Mouse (Mus musculus) stomach, postnatal 0 days (tissue): ENCODE measurements around the gene Crebrf. TPM values are rescaled to one million over a fixed set of nuclear protein-coding genes. Genes with fewer than 3 reads are reported as not detected.

Experiments used
- ATAC-seq: fragments of 200-750 bp; cut with Nextera tagmentation; 2 replicates; pipeline ENCODE4 v1.8.0; 2017; ENCODE audit not compliant: low FRiP score, low TSS enrichment
- DNase-seq: peaks from one replicate; pipeline ENCODE4 v3.0.0-alpha.2; 2016; ENCODE audit warnings: low spot score
- H3K27ac ChIP-seq: fragments of 300-500 bp; sonication (generic); replicated peaks from 2 replicates; pipeline ENCODE4 v1.5.1; 2014; ENCODE audit warnings: mild to moderate bottlenecking, control low read depth
- H3K27me3 ChIP-seq: fragments of 300-500 bp; sonication (generic); 2 replicates; pipeline ENCODE4 v1.6.1; 2014; ENCODE audit warnings: low read length; ENCODE audit not compliant: control insufficient read depth, insufficient read depth
- H3K36me3 ChIP-seq: fragments of 300-500 bp; sonication (generic); 2 replicates; pipeline ENCODE4 v1.6.1; 2014; ENCODE audit warnings: low read length, mixed read lengths; ENCODE audit not compliant: control insufficient read depth, insufficient read depth
- H3K4me1 ChIP-seq: fragments of 300-500 bp; sonication (generic); replicated peaks from 2 replicates; pipeline ENCODE4 v1.6.1; 2014; ENCODE audit warnings: antibody characterized with exemption; ENCODE audit not compliant: control insufficient read depth, insufficient read depth
- H3K4me2 ChIP-seq: fragments of 300-500 bp; sonication (generic); replicated peaks from 2 replicates; pipeline ENCODE4 v1.6.1; 2014; ENCODE audit warnings: low read depth, mild to moderate bottlenecking, control low read depth, moderate library complexity
- H3K4me3 ChIP-seq: fragments of 300-500 bp; sonication (generic); 2 replicates; pipeline ENCODE4 v1.5.1; 2014; ENCODE audit warnings: low read depth, low read length, control low read depth
- H3K9ac ChIP-seq: fragments of 300-500 bp; sonication (generic); 2 replicates; pipeline ENCODE4 v1.6.1; 2014; ENCODE audit warnings: mild to moderate bottlenecking, low read length, control low read depth, mixed read lengths
- H3K9me3 ChIP-seq: fragments of 300-500 bp; sonication (generic); 2 replicates; pipeline ENCODE4 v1.6.1; 2016; ENCODE audit warnings: low read length; ENCODE audit not compliant: control insufficient read depth
- CTCF ChIP-seq: IDR thresholded peaks from 2 replicates; pipeline ENCODE4 v1.5.1; 2016; ENCODE audit warnings: antibody characterized with exemption, low read depth, mild to moderate bottlenecking, moderate library complexity
- EP300 ChIP-seq: optimal IDR thresholded peaks from 2 replicates; pipeline ENCODE3; 2016; ENCODE audit warnings: antibody characterized with exemption
- WGBS: fragments of 180-500 bp; shearing (Covaris S2); extraction: QIAGEN DNeasy Blood & Tissue Kit; methylation state at CpG from one replicate; pipeline ENCODE4 v1.1.7; 2014; 5-methylcytosine and 5-hydroxymethylcytosine counted together
- polyA plus RNA-seq: library from polyadenylated mRNA; unstranded; fragments of >200 nt; fragmentation: Nextera tagmentation; extraction: Ambion mirVana; gene quantifications from 2 replicates; pipeline ENCODE4 v1.2.1, GENCODE M21; 2015

Gene Crebrf
- polyA plus RNA-seq, 1 experiment from 2014 or later, result 9.3 TPM

- H3K4me3 ChIP-seq, result no peak overlapping the region
- H3K9me3 ChIP-seq, result no peaks in the 10 kb centered on the region
- TF ChIP-seq CTCF, result no peak
- TF ChIP-seq EP300, result no peak
- peak overlapping the region; percentile 24; the same call in 1 of the 2 replicates for H3K27ac ChIP-seq
- 62% methylated on average over 7 of the region's 7 CpGs for WGBS
- peak overlapping the region; percentile 29 for H3K4me2 ChIP-seq
- H3K9ac ChIP-seq, result peak overlapping the region; percentile 23; the same call in 1 of the 2 replicates
- no peaks in the 10 kb centered on the region; the same call in 1 of the 2 replicates for H3K36me3 ChIP-seq
- no peak for ATAC-seq
- no peak for DNase-seq
- H3K4me1 ChIP-seq, result 0 out of 2 replicates have a peak, but pooled peaks cover 2% of the 10 kb centered on the region
- H3K27me3 ChIP-seq, result no peaks in the 10 kb centered on the region
Measured at GRCm38 (mm10) chr17:26677711-26678637, 37.5 kb upstream of the Crebrf start.

GRCm38 (mm10) chr17:26681276-26681675 lies 34.2 kb upstream of the Crebrf start:
- Histone ChIP-seq H3K4me1 (0 out of 2 replicates have a peak, but pooled peaks cover 2% of the 10 kb centered on the region), H3K27me3 (no peaks in the 10 kb centered on the region), H3K4me3 (no peak overlapping the region), H3K9me3 (no peaks in the 10 kb centered on the region), H3K27ac (no peak overlapping the region), H3K9ac (no peak overlapping the region), H3K4me2 (no peak overlapping the region), H3K36me3 (peaks cover 2% of the 10 kb centered on the region; the same call in 1 of the 2 replicates)
- DNase-seq (no peak), ATAC-seq (no peak)
- WGBS, result 89% methylated on average over 6 of the region's 6 CpGs
- TF ChIP-seq EP300 (no peak), CTCF (peak; percentile 26; the same call in 1 of the 2 replicates)

GRCm38 (mm10) chr17:26686334-26687000 lies 29.0 kb upstream of the Crebrf start:
- 0 out of 2 replicates have a peak, but pooled peaks cover 2% of the 10 kb centered on the region for H3K36me3 ChIP-seq
- H3K9me3 ChIP-seq, result no peaks in the 10 kb centered on the region
- DNase-seq (no peak), ATAC-seq (no peak)
- H3K4me2 ChIP-seq, result no peak overlapping the region
- 83% methylated on average over 17 of the region's 17 CpGs for WGBS
- TF ChIP-seq EP300, result no peak
- TF ChIP-seq CTCF, result no peak
- no peak overlapping the region for H3K27ac ChIP-seq
- H3K4me3 ChIP-seq, result no peak overlapping the region
- H3K9ac ChIP-seq, result no peak overlapping the region
- H3K27me3 ChIP-seq, result no peaks in the 10 kb centered on the region
- H3K4me1 ChIP-seq, result no peaks in the 10 kb centered on the region

GRCm38 (mm10) chr17:26688795-26689735 lies 26.4 kb upstream of the Crebrf start:
- no peak for ATAC-seq
- Histone ChIP-seq H3K27me3 (no peaks in the 10 kb centered on the region), H3K4me2 (no peak overlapping the region), H3K9me3 (no peaks in the 10 kb centered on the region), H3K4me1 (no peaks in the 10 kb centered on the region), H3K27ac (no peak overlapping the region), H3K4me3 (no peak overlapping the region), H3K9ac (no peak overlapping the region), H3K36me3 (0 out of 2 replicates have a peak, but pooled peaks cover 1% of the 10 kb centered on the region)
- no peak for DNase-seq
- 65% methylated on average over 8 of the region's 8 CpGs for WGBS
- no peak for TF ChIP-seq EP300
- no peak for TF ChIP-seq CTCF

GRCm38 (mm10) chr17:26689810-26690209 lies 25.6 kb upstream of the Crebrf start:
- no peak overlapping the region for H3K4me2 ChIP-seq
- no peak overlapping the region for H3K27ac ChIP-seq
- no peak for ATAC-seq
- TF ChIP-seq CTCF (no peak), EP300 (no peak)
- 85% methylated on average over 2 of the region's 2 CpGs for WGBS
- H3K36me3 ChIP-seq, result no peaks in the 10 kb centered on the region
- H3K9me3 ChIP-seq, result no peaks in the 10 kb centered on the region
- no peak for DNase-seq
- no peaks in the 10 kb centered on the region for H3K4me1 ChIP-seq
- H3K4me3 ChIP-seq, result no peak overlapping the region
- no peak overlapping the region for H3K9ac ChIP-seq
- H3K27me3 ChIP-seq, result no peaks in the 10 kb centered on the region
